Mouse (Mus musculus) MEL (cell line): ENCODE measurements around the gene Dnajc5. TPM values are rescaled to one million over a fixed set of nuclear protein-coding genes. Genes with fewer than 3 reads are reported as not detected.
A peak's percentile ranks its signal among the peaks of the same experiment; 100 is the strongest.

Source experiments
- DNase-seq: peaks from one replicate; pipeline ENCODE4 v3.0.0; 2011; ENCODE audit warnings: low read depth, low spot score
- H3K27ac ChIP-seq: 2 replicates; pipeline ENCODE4 v1.5.1; 2012; ENCODE audit warnings: low read depth, mild to moderate bottlenecking, control low read depth, low read length, moderate library complexity; ENCODE audit not compliant: control insufficient read depth
- H3K27me3 ChIP-seq, 2 experiments: fragments of 150-350 bp in 1 of 2; sonication (generic) in 1 of 2; 2 replicates each; pipeline ENCODE4 v1.6.1; 2012; ENCODE audit warnings: low read length in 2 of 2, mild to moderate bottlenecking in 2 of 2, improper control_type of control experiment in 1 of 2, moderate library complexity in 1 of 2; ENCODE audit not compliant: insufficient read depth in 2 of 2, control insufficient read depth in 1 of 2
- H3K36me3 ChIP-seq, 2 experiments: 2 replicates each; pipeline ENCODE4 v1.6.1; 2012 to 2014; ENCODE audit warnings: low read length in 2 of 2, improper control_type of control experiment in 1 of 2, inconsistent platforms in 1 of 2, mild to moderate bottlenecking in 1 of 2; ENCODE audit not compliant: insufficient read depth in 2 of 2, control insufficient read depth in 1 of 2
- H3K4me1 ChIP-seq, 2 experiments: fragments of 150-350 bp in 1 of 2; sonication (generic) in 1 of 2; 2 replicates each; pipeline ENCODE4 v1.6.1; 2012; ENCODE audit warnings: low read length in 2 of 2, improper control_type of control experiment in 1 of 2, mild to moderate bottlenecking in 1 of 2; ENCODE audit not compliant: insufficient read depth in 2 of 2, control insufficient read depth in 1 of 2
- H3K4me3 ChIP-seq, 2 experiments: fragments of 150-350 bp in 1 of 2; sonication (generic) in 1 of 2; 2 replicates each; pipeline ENCODE4 v1.5.1; 2012; ENCODE audit warnings: low read depth in 2 of 2, low read length in 2 of 2, mild to moderate bottlenecking in 2 of 2, moderate library complexity in 2 of 2, control low read depth in 1 of 2, improper control_type of control experiment in 1 of 2; ENCODE audit not compliant: control insufficient read depth in 1 of 2, insufficient read depth in 1 of 2
- H3K79me2 ChIP-seq: 2 replicates; pipeline ENCODE4 v1.6.1; 2012; ENCODE audit warnings: mild to moderate bottlenecking, low read length, moderate library complexity; ENCODE audit not compliant: control insufficient read depth, poor library complexity, insufficient read depth
- H3K9ac ChIP-seq: 2 replicates; pipeline ENCODE4 v1.6.1; 2012; ENCODE audit warnings: low read depth, mild to moderate bottlenecking, control low read depth, low read length, moderate library complexity; ENCODE audit not compliant: control insufficient read depth, poor library complexity, severe bottlenecking
- H3K9me3 ChIP-seq: fragments of 150-350 bp; sonication (generic); replicated peaks from 2 replicates; pipeline ENCODE4 v1.6.1; 2012; ENCODE audit warnings: mild to moderate bottlenecking, low read length, improper control_type of control experiment, moderate library complexity; ENCODE audit not compliant: insufficient read depth
- BHLHE40 ChIP-seq: IDR thresholded peaks from 2 replicates; pipeline ENCODE4 v1.6.1; 2012; ENCODE audit warnings: low read depth, mild to moderate bottlenecking, inconsistent platforms, low read length, improper control_type of control experiment, borderline replicate concordance
- CHD1 ChIP-seq: IDR thresholded peaks from 2 replicates; pipeline ENCODE4 v1.6.1; 2012; ENCODE audit warnings: low read depth, mild to moderate bottlenecking, inconsistent platforms, low read length, improper control_type of control experiment
- CHD2 ChIP-seq: IDR thresholded peaks from 2 replicates; pipeline ENCODE4 v1.6.1; 2011; ENCODE audit warnings: low read length, improper control_type of control experiment
- CTCF ChIP-seq, 3 experiments: IDR thresholded peaks in 2 of 3; conservative IDR thresholded peaks in 1 of 3; 2 replicates each; pipeline ENCODE4 v1.5.1; 2011 to 2012; ENCODE audit warnings: low read length in 3 of 3, low read depth in 2 of 3, mild to moderate bottlenecking in 2 of 3, improper control_type of control experiment in 1 of 3, inconsistent platforms in 1 of 3, mixed read lengths in 1 of 3, moderate library complexity in 1 of 3; ENCODE audit not compliant: control insufficient read depth in 1 of 3, insufficient read depth in 1 of 3, poor library complexity in 1 of 3, severe bottlenecking in 1 of 3
- EP300 ChIP-seq, 2 experiments: IDR thresholded peaks; 2 replicates each; pipeline ENCODE4 v1.6.1; 2011; ENCODE audit warnings: improper control_type of control experiment in 2 of 2, low read length in 2 of 2, low read depth in 1 of 2, mild to moderate bottlenecking in 1 of 2
- ETS1 ChIP-seq: IDR thresholded peaks from 2 replicates; pipeline ENCODE4 v1.6.1; 2012; ENCODE audit warnings: low read depth, mild to moderate bottlenecking, inconsistent platforms, low read length, improper control_type of control experiment, moderate library complexity
- GABPA ChIP-seq: IDR thresholded peaks from 2 replicates; pipeline ENCODE4 v1.6.1; 2012; ENCODE audit warnings: low read depth, mild to moderate bottlenecking, inconsistent platforms, low read length, improper control_type of control experiment, moderate library complexity
- GATA1 ChIP-seq: IDR thresholded peaks from 2 replicates; pipeline ENCODE4 v1.6.1; 2011; ENCODE audit warnings: low read depth, low read length, improper control_type of control experiment
- HCFC1 ChIP-seq: IDR thresholded peaks from 2 replicates; pipeline ENCODE4 v1.6.1; 2012; ENCODE audit warnings: low read depth, mild to moderate bottlenecking, inconsistent platforms, low read length, improper control_type of control experiment, moderate library complexity
- JUND ChIP-seq: IDR thresholded peaks from 2 replicates; pipeline ENCODE4 v1.6.1; 2011; ENCODE audit warnings: low read depth, mild to moderate bottlenecking, improper control_type of control experiment, low read length
- KAT2A ChIP-seq: conservative IDR thresholded peaks from 2 replicates; pipeline ENCODE4 v1.6.1; 2012; ENCODE audit warnings: low read depth, low read length, improper control_type of control experiment, inconsistent platforms
- MAX ChIP-seq: IDR thresholded peaks from 2 replicates; pipeline ENCODE4 v1.6.1; 2011; ENCODE audit warnings: low read length, improper control_type of control experiment
- MAZ ChIP-seq: IDR thresholded peaks from 2 replicates; pipeline ENCODE4 v1.6.1; 2012; ENCODE audit warnings: low read depth, mild to moderate bottlenecking, inconsistent platforms, low read length, improper control_type of control experiment
- MEF2A ChIP-seq: IDR thresholded peaks from 2 replicates; pipeline ENCODE4 v1.6.1; 2014; ENCODE audit warnings: low read depth, mild to moderate bottlenecking, inconsistent platforms, low read length, improper control_type of control experiment; ENCODE audit not compliant: poor library complexity, insufficient replicate concordance, severe bottlenecking; ENCODE audit errors: extremely low read depth
- MXI1 ChIP-seq: IDR thresholded peaks from 2 replicates; pipeline ENCODE4 v1.6.1; 2011; ENCODE audit warnings: mild to moderate bottlenecking, low read depth, low read length, improper control_type of control experiment
- MYB ChIP-seq: IDR thresholded peaks from 2 replicates; pipeline ENCODE4 v1.6.1; 2011; ENCODE audit warnings: mild to moderate bottlenecking, low read depth, low read length, improper control_type of control experiment
- MYC ChIP-seq: IDR thresholded peaks from 2 replicates; pipeline ENCODE4 v1.6.1; 2011; ENCODE audit warnings: low read depth, mild to moderate bottlenecking, low read length, improper control_type of control experiment, moderate library complexity
- NELFE ChIP-seq: IDR thresholded peaks from 2 replicates; pipeline ENCODE4 v1.6.1; 2011; ENCODE audit warnings: low read depth, low read length, improper control_type of control experiment
- NRF1 ChIP-seq: IDR thresholded peaks from 2 replicates; pipeline ENCODE4 v1.6.1; 2014; ENCODE audit warnings: low read depth, mild to moderate bottlenecking, inconsistent platforms, low read length, improper control_type of control experiment, moderate library complexity; ENCODE audit not compliant: poor library complexity, insufficient read depth, severe bottlenecking
- POLR2A ChIP-seq, 2 experiments: IDR thresholded peaks; 2 replicates each; pipeline ENCODE4 v1.6.1; 2011 to 2012; ENCODE audit warnings: low read length in 2 of 2, mild to moderate bottlenecking in 2 of 2, control low read depth in 1 of 2, improper control_type of control experiment in 1 of 2, low read depth in 1 of 2, moderate library complexity in 1 of 2; ENCODE audit not compliant: control insufficient read depth in 1 of 2, insufficient read depth in 1 of 2, poor library complexity in 1 of 2
- POLR2AphosphoS2 ChIP-seq: IDR thresholded peaks from 2 replicates; pipeline ENCODE4 v1.6.1; 2011; ENCODE audit warnings: low read length, improper control_type of control experiment
- POLR2AphosphoS5 ChIP-seq: IDR thresholded peaks from 2 replicates; pipeline ENCODE4 v1.6.1; 2012; ENCODE audit warnings: low read depth, borderline replicate concordance, mild to moderate bottlenecking, inconsistent platforms, low read length, moderate library complexity, mixed read lengths
- RAD21 ChIP-seq: IDR thresholded peaks from 2 replicates; pipeline ENCODE4 v1.6.1; 2011; ENCODE audit warnings: mild to moderate bottlenecking, low read depth, low read length, improper control_type of control experiment
- RCOR1 ChIP-seq: IDR thresholded peaks from 2 replicates; pipeline ENCODE4 v1.6.1; 2012; ENCODE audit warnings: low read depth, mild to moderate bottlenecking, inconsistent platforms, low read length, improper control_type of control experiment
- SIN3A ChIP-seq: IDR thresholded peaks from 2 replicates; pipeline ENCODE4 v1.6.1; 2012; ENCODE audit warnings: low read length, improper control_type of control experiment, inconsistent platforms
- SMC3 ChIP-seq: IDR thresholded peaks from 2 replicates; pipeline ENCODE4 v1.6.1; 2011; ENCODE audit warnings: low read depth, low read length, improper control_type of control experiment
- TAL1 ChIP-seq: IDR thresholded peaks from 2 replicates; pipeline ENCODE4 v1.6.1; 2012; ENCODE audit warnings: mild to moderate bottlenecking, inconsistent platforms, low read length, moderate library complexity, mixed read lengths
- TBP ChIP-seq: IDR thresholded peaks from 2 replicates; pipeline ENCODE4 v1.8.0; 2011; ENCODE audit warnings: low read depth, low read length, improper control_type of control experiment
- TCF12 ChIP-seq: IDR thresholded peaks from 2 replicates; pipeline ENCODE4 v1.6.1; 2014; ENCODE audit warnings: low read depth, mild to moderate bottlenecking, inconsistent platforms, low read length, improper control_type of control experiment, moderate library complexity
- UBTF ChIP-seq: IDR thresholded peaks from 2 replicates; pipeline ENCODE4 v1.6.1; 2012; ENCODE audit warnings: low read depth, mild to moderate bottlenecking, inconsistent platforms, low read length, improper control_type of control experiment, moderate library complexity, borderline replicate concordance; ENCODE audit not compliant: insufficient read depth
- USF1 ChIP-seq: IDR thresholded peaks from 2 replicates; pipeline ENCODE4 v1.6.1; 2014; ENCODE audit warnings: low read depth, mild to moderate bottlenecking, inconsistent platforms, low read length, improper control_type of control experiment, moderate library complexity
- USF2 ChIP-seq, 2 experiments: IDR thresholded peaks; 2 replicates each; pipeline ENCODE4 v1.6.1; 2011 to 2012; ENCODE audit warnings: improper control_type of control experiment in 2 of 2, low read length in 2 of 2, borderline replicate concordance in 1 of 2, inconsistent platforms in 1 of 2, low read depth in 1 of 2, mild to moderate bottlenecking in 1 of 2; ENCODE audit not compliant: insufficient read depth in 1 of 2
- ZC3H11A ChIP-seq: IDR thresholded peaks from 2 replicates; pipeline ENCODE4 v1.6.1; 2012; ENCODE audit warnings: low read depth, mild to moderate bottlenecking, inconsistent platforms, low read length, improper control_type of control experiment
- ZMIZ1 ChIP-seq: IDR thresholded peaks from 2 replicates; pipeline ENCODE4 v1.6.1; 2012; ENCODE audit warnings: low read depth, mild to moderate bottlenecking, inconsistent platforms, low read length, improper control_type of control experiment, moderate library complexity
- polyA plus RNA-seq, 2 experiments: library from polyadenylated mRNA; stranded (reverse) in 1 of 2; unstranded in 1 of 2; fragments of >175 nt in 1 of 2; fragments of >200 nt in 1 of 2; gene quantifications; 2 replicates each; pipeline versions ENCODE4 v1.2.1 to v1.2.4; 2012; ENCODE audit warnings: low replicate concordance in 2 of 2, low read depth in 1 of 2; ENCODE audit not compliant: insufficient read length in 2 of 2, insufficient read depth in 1 of 2, missing spikeins in 1 of 2
- total RNA-seq: library from RNA; depleted of rRNA; stranded (reverse); fragments of 300-350 nt; gene quantifications from 2 replicates; pipeline ENCODE4 v1.2.3, GENCODE M21; 2012; rRNA removed

Dnajc5 gene
- total RNA-seq (50.6 and 51.9 TPM in 2 replicates), polyA plus RNA-seq (100 to 1,000 TPM in 1 of 2 experiments, 10 to 100 TPM in 1; 57.9 to 338 TPM)

DNA sequence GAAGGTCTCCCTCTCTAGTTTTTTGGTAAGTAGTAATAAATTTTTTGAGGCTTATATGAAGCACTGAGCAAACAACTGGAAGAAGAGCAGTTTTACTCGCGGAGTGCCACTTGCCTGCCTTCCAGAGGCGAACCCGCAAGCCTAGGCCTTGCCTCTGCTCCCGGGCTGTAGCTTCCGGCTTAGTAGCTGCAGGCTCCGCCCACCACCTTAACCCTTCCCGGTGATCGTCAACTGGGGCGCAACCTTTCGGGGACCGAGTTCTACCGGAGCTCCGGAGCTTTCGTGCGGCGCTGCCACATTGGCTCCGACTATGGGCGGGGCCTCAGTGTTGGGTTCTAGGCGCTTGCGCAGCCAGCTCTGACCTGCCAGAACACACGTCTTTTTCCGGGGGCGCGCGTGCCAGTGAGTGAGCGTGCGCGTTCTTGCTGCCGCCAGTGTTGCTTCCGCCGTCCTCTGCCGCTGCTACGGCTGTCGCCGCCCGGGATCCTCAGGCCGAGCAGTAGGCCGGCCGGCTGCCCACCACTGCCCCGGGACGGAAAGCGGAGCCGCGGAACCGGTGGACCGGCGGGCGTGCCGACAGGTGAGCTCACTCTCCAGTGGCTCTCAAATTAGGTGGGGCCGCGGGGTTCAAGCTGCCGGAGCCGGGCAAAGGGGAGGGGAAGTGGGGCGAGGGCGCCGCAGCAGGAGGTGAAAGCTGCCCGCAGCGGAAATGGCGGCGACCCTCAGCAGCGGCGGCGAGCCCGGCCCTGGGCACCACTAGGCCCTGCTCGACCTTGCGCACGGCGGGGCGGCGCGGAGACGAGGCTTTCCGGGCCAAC is at the start of gene Dnajc5:
Gene Dnajc5 (plus strand): TSS at position 368 of the 818 bp plus-strand sequence.
- H3K27ac ChIP-seq = peak within 1 kb of the TSS; percentile 89
- no peaks in the 10 kb centered on the region for H3K9me3 ChIP-seq
- peak within 1 kb of the TSS; percentile 87 for H3K9ac ChIP-seq
- peaks cover 43% of the 10 kb centered on the region for H3K79me2 ChIP-seq
- H3K4me1 ChIP-seq = peaks cover 10 to 14% of the 10 kb centered on the region in 2 experiments
- H3K36me3 ChIP-seq = peaks cover 22 to 33% of the 10 kb centered on the region in 2 experiments
- H3K4me3 ChIP-seq = peak within 1 kb of the TSS; percentile 70 to 95
- peak; percentile 99 for DNase-seq
- no peaks in the 10 kb centered on the region for H3K27me3 ChIP-seq
- TF ChIP-seq RCOR1 (0 out of 2 replicates have a peak, but pooled peaks have one; percentile 24), BHLHE40 (peak; percentile 49; the same call in 1 of the 2 replicates), USF1 (peak; percentile 46), POLR2AphosphoS2 (peak; percentile 73), UBTF (peak; percentile 90; the same call in 1 of the 2 replicates), HCFC1 (peak; percentile 87), USF2 (IDR thresholded peaks at IDR 0.05; ENCODE audit: borderline replicate concordance in 1 of 2, insufficient read depth in 1 of 2, low read depth in 1 of 2, low read length in 2 of 2) (no peak), NELFE (peak; percentile 76), TAL1 (no peak), RAD21 (no peak), GABPA (no peak), GATA1 (no peak), MXI1 (0 out of 2 replicates have a peak, but pooled peaks have one; percentile 64), MEF2A (0 out of 2 replicates have a peak, but pooled peaks have one; percentile 30), POLR2A (IDR thresholded peaks at IDR 0.05; ENCODE audit: control insufficient read depth in 1 of 2, insufficient read depth in 1 of 2, low read depth in 1 of 2, low read length in 2 of 2, poor library complexity in 1 of 2) (peak; percentile 89 to 97), KAT2A (peak; percentile 65; the same call in 1 of the 2 replicates), MYB (no peak), SIN3A (peak; percentile 56), MAX (peak; percentile 60; the same call in 1 of the 2 replicates), MAZ (no peak), EP300 (IDR thresholded peaks at IDR 0.05; ENCODE audit: low read depth in 1 of 2, low read length in 2 of 2) (peak in 1 of 2 experiments; percentile 22; a peak in 1 of 4 replicates), MYC (0 out of 2 replicates have a peak, but pooled peaks have one; percentile 14), CTCF (IDR thresholded peaks at IDR 0.05 in 2 of 3, conservative IDR thresholded peaks at IDR 0.05 in 1 of 3; ENCODE audit: control insufficient read depth in 1 of 3, insufficient read depth in 1 of 3, low read depth in 2 of 3, low read length in 3 of 3, poor library complexity in 1 of 3, severe bottlenecking in 1 of 3) (no peak), TCF12 (peak; percentile 47; the same call in 1 of the 2 replicates), SMC3 (no peak), ZC3H11A (peak; percentile 9; the same call in 1 of the 2 replicates), JUND (no peak), POLR2AphosphoS5 (no peak), CHD2 (no peak), CHD1 (peak; percentile 60; the same call in 1 of the 2 replicates), TBP (peak; percentile 76), ETS1 (peak; percentile 53), ZMIZ1 (peak; percentile 58; the same call in 1 of the 2 replicates), NRF1 (peak; percentile 95)
